Mouse (Mus musculus): Measurements from ENCODE around the gene Spata17. TPM values are rescaled to one million over a fixed set of nuclear protein-coding genes. Genes with fewer than 3 reads are reported as not detected.

Gene Spata17
- polyA plus RNA-seq, 1 experiment, result not detected

DNA sequence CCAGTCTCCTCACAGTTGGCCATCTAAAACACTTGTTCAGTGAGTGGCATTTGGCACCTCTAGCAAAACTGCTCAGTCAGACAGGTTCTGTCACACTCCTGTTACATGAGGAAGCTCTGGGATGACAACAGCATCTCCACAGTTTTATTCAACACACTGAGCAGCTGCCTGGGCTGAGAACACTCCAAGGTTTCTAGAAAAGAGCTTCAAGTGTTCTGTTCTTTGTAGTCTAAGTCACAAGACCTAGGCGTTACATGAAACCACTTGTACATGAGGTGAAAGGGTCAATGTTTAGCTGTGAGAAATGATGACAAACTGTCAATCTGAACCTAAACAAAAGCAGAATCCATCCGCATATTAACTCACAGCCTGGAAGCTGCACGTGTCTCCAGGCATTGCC lies 161.4 kb downstream of the Spata17 start:
- H3K36me3 ChIP-seq (replicated peaks; ENCODE audit: low read length), result no peaks in the 10 kb centered on the region
- no peak for TF ChIP-seq GATA1 (IDR thresholded peaks at IDR 0.05; ENCODE audit: borderline replicate concordance, low read length)
- no peak for TF ChIP-seq FLI1 (IDR thresholded peaks at IDR 0.05; ENCODE audit: low read length)
- no peaks in the 10 kb centered on the region for H3K27me3 ChIP-seq (replicated peaks)
- peaks cover 35% of the 10 kb centered on the region for H3K9me3 ChIP-seq
- no peaks in the 10 kb centered on the region for H3K4me1 ChIP-seq
- H3K4me3 ChIP-seq (replicated peaks), result no peak overlapping the region

DNA sequence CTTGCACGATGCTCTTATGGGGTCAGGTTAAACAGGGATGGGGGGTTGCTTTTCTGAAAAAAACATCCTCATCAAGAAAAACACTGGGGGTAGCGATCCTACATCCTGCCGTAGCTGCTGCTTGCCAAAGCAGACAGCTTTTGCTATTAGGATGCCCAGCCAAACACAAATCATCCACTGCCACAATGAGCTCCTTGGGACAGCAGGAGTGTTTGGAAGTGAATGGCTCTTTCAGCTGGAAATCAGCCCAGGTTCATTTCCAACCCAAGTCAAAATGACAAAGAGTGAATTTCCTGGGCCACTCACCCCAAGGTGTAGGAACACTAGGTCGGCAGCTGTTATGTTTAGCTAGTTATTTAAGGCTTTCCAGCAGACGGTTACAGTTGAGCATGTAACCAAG lies 162.7 kb downstream of the Spata17 start:
- H3K4me1 ChIP-seq, result no peaks in the 10 kb centered on the region
- no peak for TF ChIP-seq FLI1 (IDR thresholded peaks at IDR 0.05; ENCODE audit: low read length)
- no peak for TF ChIP-seq GATA1 (IDR thresholded peaks at IDR 0.05; ENCODE audit: borderline replicate concordance, low read length)
- H3K27me3 ChIP-seq (replicated peaks), result no peaks in the 10 kb centered on the region
- H3K9me3 ChIP-seq, result peaks cover 36% of the 10 kb centered on the region
- H3K36me3 ChIP-seq (replicated peaks; ENCODE audit: low read length), result no peaks in the 10 kb centered on the region
- H3K4me3 ChIP-seq (replicated peaks), result no peak overlapping the region

DNA sequence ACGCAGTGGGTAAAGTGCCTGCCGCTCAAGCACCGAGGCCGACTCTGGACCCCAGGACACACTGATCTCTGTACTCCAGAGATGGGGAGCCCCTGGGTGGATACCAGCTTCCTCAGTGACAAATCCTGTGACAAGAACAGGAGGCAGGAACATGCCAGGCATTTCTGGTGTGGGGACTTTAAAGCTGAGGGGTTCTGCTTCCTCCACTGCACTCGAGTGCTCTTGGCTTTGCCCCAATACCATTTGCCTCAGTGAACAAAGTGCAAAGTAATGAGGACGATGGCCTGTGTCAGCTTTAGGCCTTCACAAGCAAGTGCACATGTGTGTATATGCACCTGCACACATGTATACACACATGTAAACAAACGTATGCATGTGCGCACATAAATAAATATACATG lies 164.0 kb downstream of the Spata17 start:
- Histone ChIP-seq H3K4me1 (no peaks in the 10 kb centered on the region), H3K36me3 (replicated peaks; ENCODE audit: low read length) (no peaks in the 10 kb centered on the region), H3K27me3 (replicated peaks) (no peaks in the 10 kb centered on the region), H3K4me3 (replicated peaks) (no peak overlapping the region), H3K9me3 (peaks cover 37% of the 10 kb centered on the region)
- TF ChIP-seq FLI1 (IDR thresholded peaks at IDR 0.05; ENCODE audit: low read length) (no peak), GATA1 (IDR thresholded peaks at IDR 0.05; ENCODE audit: borderline replicate concordance, low read length) (no peak)

DNA sequence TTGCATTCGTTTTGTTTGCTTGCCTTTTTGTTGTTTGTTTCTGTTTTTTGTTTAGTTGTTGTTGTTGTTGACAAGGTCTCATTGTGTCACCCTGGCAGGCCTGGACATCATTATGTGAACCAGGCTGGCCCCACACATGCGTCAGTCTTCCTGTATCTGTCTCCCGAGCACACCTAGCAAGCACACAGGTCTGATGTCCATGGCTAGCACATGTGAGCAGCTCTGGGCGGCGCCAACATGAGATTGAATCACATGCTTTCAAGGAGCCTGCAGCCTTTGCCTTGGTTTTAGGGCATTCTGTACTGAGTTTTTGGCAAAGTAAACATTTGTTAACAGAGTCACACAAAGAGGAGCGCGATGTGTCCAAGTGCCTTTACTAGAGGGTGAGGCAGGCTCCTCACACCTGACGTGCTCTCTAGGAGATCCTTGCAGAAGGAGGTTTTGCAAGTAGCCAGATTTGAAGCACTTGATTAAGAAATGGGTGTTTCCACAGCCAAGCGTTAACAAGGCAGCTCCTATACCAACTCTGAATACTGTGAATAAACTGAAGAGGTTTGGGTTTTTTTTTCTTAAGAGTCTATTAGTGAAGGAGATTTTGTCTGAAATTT lies 166.5 kb downstream of the Spata17 start:
- Histone ChIP-seq H3K27me3 (replicated peaks) (no peaks in the 10 kb centered on the region), H3K9me3 (peaks cover 32% of the 10 kb centered on the region), H3K4me3 (replicated peaks) (no peak overlapping the region), H3K36me3 (replicated peaks; ENCODE audit: low read length) (no peaks in the 10 kb centered on the region), H3K4me1 (no peaks in the 10 kb centered on the region)
- TF ChIP-seq FLI1 (IDR thresholded peaks at IDR 0.05; ENCODE audit: low read length), result no peak

DNA sequence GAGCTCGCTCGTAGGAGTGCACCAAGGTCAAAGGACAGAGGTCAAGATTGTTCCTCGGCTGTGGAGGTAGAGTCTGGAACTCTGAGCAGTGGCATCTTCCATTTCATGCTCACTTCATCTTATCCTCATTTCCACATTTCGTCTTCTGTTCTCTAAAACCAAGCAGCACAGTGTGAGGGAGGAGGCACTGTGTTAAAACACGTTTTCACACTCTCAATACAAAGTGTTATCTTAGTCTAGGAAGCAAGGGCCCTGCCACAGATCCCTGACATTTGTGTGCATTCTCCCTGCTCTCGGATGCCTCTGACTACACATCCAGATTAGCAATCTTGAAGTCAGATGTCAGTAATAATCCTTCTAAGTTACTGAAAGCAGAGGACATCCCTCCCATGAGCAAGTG lies 170.5 kb downstream of the Spata17 start:
- peaks cover 35% of the 10 kb centered on the region for H3K9me3 ChIP-seq
- TF ChIP-seq FLI1 (IDR thresholded peaks at IDR 0.05; ENCODE audit: low read length), result no peak
- no peak for TF ChIP-seq GATA1 (IDR thresholded peaks at IDR 0.05; ENCODE audit: borderline replicate concordance, low read length)

DNA sequence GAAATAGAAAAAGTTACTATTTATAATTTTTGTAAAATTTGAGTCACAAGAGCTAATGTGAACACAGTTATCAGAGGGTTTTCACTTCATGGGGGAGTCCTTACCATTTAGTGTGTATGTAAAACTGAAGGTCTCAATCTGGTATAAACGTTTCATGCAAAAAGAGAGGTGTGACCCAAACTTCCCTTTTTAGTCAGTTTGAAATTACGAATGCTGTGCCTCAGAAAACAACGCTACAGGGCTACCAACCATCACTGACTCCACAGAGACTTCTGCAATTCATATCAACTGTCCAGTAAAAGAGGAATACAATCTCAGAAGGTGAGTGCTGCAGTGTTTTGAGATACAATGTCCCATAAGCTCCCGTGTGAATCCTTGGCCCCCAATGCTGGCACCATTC lies 175.5 kb downstream of the Spata17 start:
- Histone ChIP-seq H3K4me3 (replicated peaks) (no peak overlapping the region), H3K27me3 (replicated peaks) (no peaks in the 10 kb centered on the region), H3K36me3 (replicated peaks; ENCODE audit: low read length) (no peaks in the 10 kb centered on the region), H3K4me1 (no peaks in the 10 kb centered on the region), H3K9me3 (peaks cover 35% of the 10 kb centered on the region)
- TF ChIP-seq GATA1 (IDR thresholded peaks at IDR 0.05; ENCODE audit: borderline replicate concordance, low read length) (no peak), FLI1 (IDR thresholded peaks at IDR 0.05; ENCODE audit: low read length) (no peak)

More for the DNA sequence above, 170.5 kb downstream of the Spata17 start:
- H3K4me3 ChIP-seq (replicated peaks), result no peak overlapping the region
- no peaks in the 10 kb centered on the region for H3K4me1 ChIP-seq
- no peaks in the 10 kb centered on the region for H3K27me3 ChIP-seq (replicated peaks)
- no peaks in the 10 kb centered on the region for H3K36me3 ChIP-seq (replicated peaks; ENCODE audit: low read length)

DNA sequence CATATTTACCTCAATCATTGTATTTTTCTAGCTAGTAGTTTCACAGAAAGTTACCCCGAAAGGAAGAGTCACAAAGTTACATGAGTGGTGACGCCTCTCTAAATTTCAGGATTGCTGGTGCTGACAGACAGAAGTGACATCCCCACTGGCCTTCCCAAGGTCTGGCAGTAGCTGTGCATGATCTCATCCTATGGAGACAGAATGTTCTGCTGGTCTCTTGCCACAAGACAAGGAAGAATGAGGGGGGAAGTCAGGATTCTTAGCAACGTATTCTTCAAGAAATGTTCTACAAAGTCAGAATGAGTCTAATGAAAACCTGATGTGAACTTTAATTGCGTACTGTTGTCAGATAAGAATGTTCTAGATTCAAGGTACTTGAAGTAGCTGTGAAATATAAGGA lies 179.5 kb downstream of the Spata17 start:
- TF ChIP-seq GATA1 (IDR thresholded peaks at IDR 0.05; ENCODE audit: borderline replicate concordance, low read length), result no peak
- no peak for TF ChIP-seq FLI1 (IDR thresholded peaks at IDR 0.05; ENCODE audit: low read length)
- Histone ChIP-seq H3K9me3 (peaks cover 19% of the 10 kb centered on the region; the same call in 1 of the 2 replicates), H3K4me1 (peaks cover 4% of the 10 kb centered on the region; the same call in 1 of the 2 replicates), H3K4me3 (replicated peaks) (no peak overlapping the region), H3K27me3 (replicated peaks) (no peaks in the 10 kb centered on the region), H3K36me3 (replicated peaks; ENCODE audit: low read length) (no peaks in the 10 kb centered on the region)

DNA sequence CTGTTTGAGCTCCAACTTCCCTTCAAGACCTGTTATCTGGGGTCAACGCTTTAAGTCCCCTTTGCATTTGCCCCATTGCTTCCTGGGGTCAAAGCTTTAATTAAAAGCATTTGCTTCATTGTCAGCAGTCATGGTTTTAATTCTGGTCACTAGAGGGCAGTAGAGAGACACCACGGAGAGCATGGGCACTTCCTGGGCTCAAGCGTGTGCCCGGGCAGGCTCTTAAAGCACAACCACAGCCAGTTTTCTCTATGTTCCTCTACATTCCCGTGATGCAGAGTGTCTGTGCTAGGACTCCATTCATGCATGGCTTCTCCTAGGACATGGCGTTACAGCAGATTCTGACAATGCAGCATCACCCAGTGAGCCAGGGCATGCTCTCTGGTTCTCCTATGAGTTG lies 183.5 kb downstream of the Spata17 start:
- H3K4me3 ChIP-seq (replicated peaks), result peak overlapping the region; percentile 62
- H3K36me3 ChIP-seq (replicated peaks; ENCODE audit: low read length), result no peaks in the 10 kb centered on the region
- no peaks in the 10 kb centered on the region for H3K27me3 ChIP-seq (replicated peaks)
- TF ChIP-seq FLI1 (IDR thresholded peaks at IDR 0.05; ENCODE audit: low read length) (no peak), GATA1 (IDR thresholded peaks at IDR 0.05; ENCODE audit: borderline replicate concordance, low read length) (no peak)
- H3K4me1 ChIP-seq, result peaks cover 4% of the 10 kb centered on the region; the same call in 1 of the 2 replicates
- H3K9me3 ChIP-seq, result peaks cover 3% of the 10 kb centered on the region; the same call in 1 of the 2 replicates

DNA sequence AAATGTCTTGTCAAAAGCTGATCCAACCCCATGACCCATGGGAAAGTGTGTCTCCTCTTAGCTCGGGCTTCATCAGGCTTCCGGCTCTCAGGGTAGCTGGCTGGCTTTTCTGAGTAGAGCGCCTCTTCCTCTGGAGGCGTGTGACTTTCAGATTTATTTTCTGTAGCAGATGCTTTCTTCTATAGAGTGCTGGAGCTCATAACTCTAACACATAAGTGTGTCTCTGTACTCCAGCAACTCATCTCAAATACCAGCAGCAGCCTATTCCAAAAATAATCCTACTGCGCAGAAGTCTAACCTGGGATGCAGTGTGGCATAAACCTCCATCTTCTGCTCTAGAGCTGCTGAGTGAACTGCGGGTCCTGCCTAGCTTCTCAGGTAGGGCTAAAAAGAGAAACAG lies 186.4 kb downstream of the Spata17 start:
- Histone ChIP-seq H3K4me3 (replicated peaks) (no peak overlapping the region), H3K27me3 (replicated peaks) (no peaks in the 10 kb centered on the region), H3K9me3 (peaks cover 11% of the 10 kb centered on the region), H3K4me1 (peaks cover 4% of the 10 kb centered on the region; the same call in 1 of the 2 replicates), H3K36me3 (replicated peaks; ENCODE audit: low read length) (no peaks in the 10 kb centered on the region)
- TF ChIP-seq FLI1 (IDR thresholded peaks at IDR 0.05; ENCODE audit: low read length), result no peak
- no peak for TF ChIP-seq GATA1 (IDR thresholded peaks at IDR 0.05; ENCODE audit: borderline replicate concordance, low read length)

DNA sequence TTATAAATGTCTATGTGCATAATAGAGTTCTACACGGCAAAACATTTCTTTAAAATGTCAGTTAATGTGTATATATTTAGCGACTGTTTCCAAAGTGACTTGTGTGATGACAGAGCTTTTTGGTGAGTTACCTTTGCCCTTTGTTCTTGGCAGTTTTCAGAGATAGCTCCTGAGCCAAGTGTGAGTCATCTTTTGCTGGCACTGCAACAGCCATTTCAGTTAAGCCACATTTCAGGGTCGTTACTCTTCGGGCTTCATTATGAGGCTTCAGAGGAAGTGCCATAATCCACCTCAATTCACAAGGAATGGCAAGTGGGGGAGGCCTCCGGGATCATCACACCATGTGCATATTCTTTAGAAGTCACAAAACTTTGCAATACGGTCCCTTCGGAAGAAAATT lies 195.3 kb downstream of the Spata17 start:
- Histone ChIP-seq H3K27me3 (replicated peaks) (no peaks in the 10 kb centered on the region), H3K4me1 (no peaks in the 10 kb centered on the region), H3K4me3 (replicated peaks) (no peak overlapping the region), H3K36me3 (replicated peaks; ENCODE audit: low read length) (no peaks in the 10 kb centered on the region), H3K9me3 (peaks cover 39% of the 10 kb centered on the region)
- TF ChIP-seq FLI1 (IDR thresholded peaks at IDR 0.05; ENCODE audit: low read length), result no peak
- TF ChIP-seq GATA1 (IDR thresholded peaks at IDR 0.05; ENCODE audit: borderline replicate concordance, low read length), result no peak

DNA sequence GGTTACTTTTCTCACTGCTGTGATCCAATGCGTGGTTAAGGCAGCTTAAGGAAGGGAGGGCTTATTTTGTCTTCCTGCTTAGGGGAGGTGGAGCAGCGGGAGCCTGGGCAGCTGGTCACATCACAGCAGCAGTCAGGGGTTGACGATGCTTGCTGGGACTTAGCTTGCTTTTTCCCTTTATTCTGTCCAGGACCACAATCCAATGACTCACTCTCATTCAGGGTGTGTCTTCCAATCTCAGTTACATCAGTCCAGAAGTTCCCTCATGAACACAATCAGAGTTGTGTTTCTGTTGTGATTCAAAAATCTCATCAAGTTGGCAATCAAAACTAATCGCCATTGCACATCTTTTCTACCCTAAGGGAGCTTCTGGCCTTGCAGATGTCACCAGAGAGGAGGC lies 199.1 kb downstream of the Spata17 start:
- H3K36me3 ChIP-seq (replicated peaks; ENCODE audit: low read length), result no peaks in the 10 kb centered on the region
- H3K4me3 ChIP-seq (replicated peaks), result no peak overlapping the region
- no peaks in the 10 kb centered on the region for H3K27me3 ChIP-seq (replicated peaks)
- TF ChIP-seq FLI1 (IDR thresholded peaks at IDR 0.05; ENCODE audit: low read length) (no peak), GATA1 (IDR thresholded peaks at IDR 0.05; ENCODE audit: borderline replicate concordance, low read length) (no peak)
- no peaks in the 10 kb centered on the region for H3K4me1 ChIP-seq
- peaks cover 64% of the 10 kb centered on the region for H3K9me3 ChIP-seq

Measured in megakaryocyte, embryonic 14.5 days (primary cell).